Mouse (Mus musculus): Measurements from ENCODE around the gene Vps50.
A peak's percentile ranks its signal among the peaks of the same experiment; 100 is the strongest.
"Not testable (repeated sequence)": the region's sequence is repeated elsewhere in the genome, so short reads cannot be mapped to it uniquely, and the experiment has no call there.

Gene Vps50

GRCm38 (mm10) chr6:3498162-3498848, at the start of gene Vps50, which contains the start of gene Hepacam2:
Gene Vps50 (plus strand): TSS chr6:3498382.
Gene Hepacam2 (minus strand): TSS chr6:3498298.
- peak; percentile 94 for DNase-seq (ENCODE audit: low spot score)

- no peak for DNase-seq (ENCODE audit: low spot score)
Measured at GRCm38 (mm10) chr6:3454421-3454820, 43.8 kb upstream of the Vps50 start.

GRCm38 (mm10) chr6:3455944-3456536, 42.1 kb upstream of the Vps50 start:
- DNase-seq (ENCODE audit: low spot score), result no peak

- no peak for DNase-seq (ENCODE audit: low spot score)
Measured at GRCm38 (mm10) chr6:3463026-3463425, 35.2 kb upstream of the Vps50 start.

- DNase-seq (ENCODE audit: low spot score), result no peak
Measured at GRCm38 (mm10) chr6:3463594-3463993, 34.6 kb upstream of the Vps50 start.

GRCm38 (mm10) chr6:3468627-3469026, 29.6 kb upstream of the Vps50 start:
- no peak for DNase-seq (ENCODE audit: low spot score)

- DNase-seq (ENCODE audit: low spot score), result no peak
Measured at GRCm38 (mm10) chr6:3470706-3471105, 27.5 kb upstream of the Vps50 start.

GRCm38 (mm10) chr6:3476299-3476698, 21.9 kb upstream of the Vps50 start:
- DNase-seq (ENCODE audit: low spot score), result no peak

GRCm38 (mm10) chr6:3479853-3480252, 18.3 kb upstream of the Vps50 start:
- DNase-seq (ENCODE audit: low spot score), result peak; percentile 18

GRCm38 (mm10) chr6:3481705-3482104, 16.5 kb upstream of the Vps50 start:
- DNase-seq (ENCODE audit: low spot score), result no peak

GRCm38 (mm10) chr6:3485133-3485532, 13.0 kb upstream of the Vps50 start:
- no peak for DNase-seq (ENCODE audit: low spot score)

- no peak for DNase-seq (ENCODE audit: low spot score)
Measured at GRCm38 (mm10) chr6:3487355-3487754, 10.8 kb upstream of the Vps50 start.

- DNase-seq (ENCODE audit: low spot score), result no peak
Measured at GRCm38 (mm10) chr6:3494285-3494684, 3.9 kb upstream of the Vps50 start.

GRCm38 (mm10) chr6:3496210-3496609, 2.0 kb upstream of the Vps50 start:
- DNase-seq (ENCODE audit: low spot score), result peak; percentile 79

- DNase-seq (ENCODE audit: low spot score), result no peak
Measured at GRCm38 (mm10) chr6:3500286-3500685, 2.1 kb downstream of the Vps50 start.

- no peak for DNase-seq (ENCODE audit: low spot score)
Measured at GRCm38 (mm10) chr6:3505289-3505688, 7.1 kb downstream of the Vps50 start.

GRCm38 (mm10) chr6:3507078-3507477, 8.9 kb downstream of the Vps50 start:
- DNase-seq (ENCODE audit: low spot score), result no peak

- DNase-seq (ENCODE audit: low spot score), result not testable (repeated sequence)
Measured at GRCm38 (mm10) chr6:3508151-3508550, 10.0 kb downstream of the Vps50 start.

- peak; percentile 79 for DNase-seq (ENCODE audit: low spot score)
Measured at GRCm38 (mm10) chr6:3509782-3510181, 11.6 kb downstream of the Vps50 start.

GRCm38 (mm10) chr6:3511116-3511515, 12.9 kb downstream of the Vps50 start:
- no peak for DNase-seq (ENCODE audit: low spot score)

- no peak for DNase-seq (ENCODE audit: low spot score)
Measured at GRCm38 (mm10) chr6:3511612-3512011, 13.4 kb downstream of the Vps50 start.

- no peak for DNase-seq (ENCODE audit: low spot score)
Measured at GRCm38 (mm10) chr6:3512611-3513010, 14.4 kb downstream of the Vps50 start.

- no peak for DNase-seq (ENCODE audit: low spot score)
Measured at GRCm38 (mm10) chr6:3528198-3528597, 30.0 kb downstream of the Vps50 start.

- DNase-seq (ENCODE audit: low spot score), result no peak
Measured at GRCm38 (mm10) chr6:3531445-3531844, 33.3 kb downstream of the Vps50 start.
